Mouse (Mus musculus) neutrophil, adult 5-6 weeks (primary cell): ENCODE data around the gene Rerg. TPM values are rescaled to one million over a fixed set of nuclear protein-coding genes. Genes with fewer than 3 reads are reported as not detected.

Experiments
- ATAC-seq: fragments of 151-379, 151-347 bp; 2 replicates; pipeline ENCODE4 v1.8.0; 2017; ENCODE audit warnings: mild to moderate bottlenecking, moderate TSS enrichment; ENCODE audit not compliant: insufficient number of reproducible peaks, poor library complexity, low FRiP score, severe bottlenecking; ENCODE audit errors: extremely low read depth
- total RNA-seq: library from RNA; stranded (forward); fragments of 200-1000 nt; gene quantifications from 2 replicates; pipeline ENCODE4 v1.2.3, GENCODE M21; 2017

Rerg gene
- total RNA-seq, 1 experiment from 2014 or later, result not detected

GRCm38 (mm10) chr6:137100259-137100658, 70.0 kb downstream of the Rerg start:
- ATAC-seq, result no peak

GRCm38 (mm10) chr6:137098232-137099191, 71.8 kb downstream of the Rerg start:
- ATAC-seq, result no peak

- no peak for ATAC-seq
Observed at GRCm38 (mm10) chr6:137094475-137094874, 75.8 kb downstream of the Rerg start.

- ATAC-seq, result no peak
Observed at GRCm38 (mm10) chr6:137088469-137088868, 81.8 kb downstream of the Rerg start.

GRCm38 (mm10) chr6:137087956-137088355, 82.3 kb downstream of the Rerg start:
- no peak for ATAC-seq

GRCm38 (mm10) chr6:137087470-137087869, 82.8 kb downstream of the Rerg start:
- ATAC-seq, result no peak

GRCm38 (mm10) chr6:137079701-137080100, 90.6 kb downstream of the Rerg start:
- ATAC-seq, result no peak

- no peak for ATAC-seq
Observed at GRCm38 (mm10) chr6:137076731-137077130, 93.6 kb downstream of the Rerg start.

- no peak for ATAC-seq
Observed at GRCm38 (mm10) chr6:137076225-137076624, 94.1 kb downstream of the Rerg start.

GRCm38 (mm10) chr6:137072256-137072655, 98.0 kb downstream of the Rerg start:
- ATAC-seq, result no peak

GRCm38 (mm10) chr6:137071466-137071865, 98.8 kb downstream of the Rerg start:
- ATAC-seq, result no peak

- ATAC-seq, result no peak
Observed at GRCm38 (mm10) chr6:137065506-137065905, 104.8 kb downstream of the Rerg start.

- ATAC-seq, result no peak
Observed at GRCm38 (mm10) chr6:137064786-137065185, 105.5 kb downstream of the Rerg start.

GRCm38 (mm10) chr6:137063239-137063940, 106.9 kb downstream of the Rerg start:
- no peak for ATAC-seq

- no peak for ATAC-seq
Observed at GRCm38 (mm10) chr6:137061880-137062531, 108.3 kb downstream of the Rerg start.

- ATAC-seq, result no peak
Observed at GRCm38 (mm10) chr6:137060595-137060994, 109.7 kb downstream of the Rerg start.

- no peak for ATAC-seq
Observed at GRCm38 (mm10) chr6:137058257-137058656, 112.0 kb downstream of the Rerg start.

- ATAC-seq, result no peak
Observed at GRCm38 (mm10) chr6:137054073-137054472, 116.2 kb downstream of the Rerg start.

GRCm38 (mm10) chr6:137053464-137053863, 116.8 kb downstream of the Rerg start:
- ATAC-seq, result no peak
